Mouse (Mus musculus) spleen, adult 2 months (tissue): ENCODE results near the gene Slc16a10.

Source experiments
- CTCF ChIP-seq: fragments of 200-500 bp; IDR thresholded peaks from 2 replicates; pipeline ENCODE4 v1.5.1; 2011; ENCODE audit warnings: mild to moderate bottlenecking, inconsistent platforms; ENCODE audit not compliant: insufficient read depth, insufficient read length, insufficient replicate concordance; ENCODE audit errors: extremely low read depth
- POLR2A ChIP-seq: fragments of 200-500 bp; IDR thresholded peaks from 2 replicates; pipeline ENCODE4 v1.6.1; 2011; ENCODE audit warnings: low read depth, low read length, inconsistent platforms

DNA sequence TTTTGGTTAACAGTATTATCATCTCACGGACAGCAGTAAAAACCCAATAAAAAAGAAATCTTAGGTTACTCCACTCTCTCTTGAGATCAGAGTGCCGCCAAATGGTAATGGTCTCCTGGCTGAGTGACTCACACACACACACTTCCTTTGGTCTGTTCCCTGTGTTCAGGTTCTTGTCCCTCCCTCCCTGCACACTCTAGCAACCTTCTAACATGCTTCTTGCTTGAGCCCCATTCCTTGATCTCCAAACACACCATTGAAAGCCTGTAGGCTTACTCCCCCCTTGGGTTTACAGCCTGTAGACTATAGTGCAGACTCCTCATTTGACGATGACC lies 83.3 kb downstream of the Slc16a10 start:
- TF ChIP-seq POLR2A = no peak
- no peak for TF ChIP-seq CTCF
